Mouse (Mus musculus): ENCODE measurements around the gene Cbx1. TPM values are rescaled to one million over a fixed set of nuclear protein-coding genes. Genes with fewer than 3 reads are reported as not detected.

The Cbx1 gene
- polyA plus RNA-seq, 2 experiments: 23.5 to 25.0 TPM

DNA sequence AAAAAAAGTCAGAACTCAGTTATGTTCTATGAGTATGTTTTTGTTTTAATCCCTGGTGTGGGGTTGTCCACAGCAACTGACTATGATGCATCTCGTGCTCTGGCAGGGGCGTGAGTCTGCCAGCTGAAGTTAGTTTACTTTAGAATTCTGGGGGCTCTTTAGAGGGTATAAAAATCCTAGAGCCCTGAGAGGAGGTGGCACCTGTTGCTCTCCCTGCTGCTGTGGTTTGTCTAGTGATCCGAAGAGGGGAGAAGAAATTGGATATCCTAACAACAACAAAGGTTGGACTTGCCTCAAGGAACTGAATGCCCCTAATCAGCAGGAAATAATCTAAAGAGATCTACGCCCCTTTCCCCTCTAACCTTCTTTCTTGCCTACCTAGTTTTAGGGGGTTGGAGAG is 49.4 kb downstream of the Cbx1 start:
- no peaks in the 10 kb centered on the region for H3K36me3 ChIP-seq (replicated peaks; ENCODE audit: control insufficient read depth, insufficient read depth, low read depth)
- H3K4me1 ChIP-seq (replicated peaks; ENCODE audit: control insufficient read depth in 2 of 2, insufficient read depth in 2 of 2, low read length in 1 of 2): no peaks in the 10 kb centered on the region
- no peak overlapping the region for H3K4me2 ChIP-seq (ENCODE audit: low read depth)
- TF ChIP-seq EP300 (IDR thresholded peaks at IDR 0.05; ENCODE audit: low read depth) (no peak), CTCF (IDR thresholded peaks at IDR 0.05; ENCODE audit: low read depth) (no peak)
- H3K4me3 ChIP-seq (ENCODE audit: insufficient read depth in 1 of 2, low read depth in 2 of 2, low read length in 2 of 2): no peak overlapping the region
- ATAC-seq (ENCODE audit: insufficient read depth): no peak
- H3K9me3 ChIP-seq (ENCODE audit: control insufficient read depth, low read length): no peaks in the 10 kb centered on the region
- no peak overlapping the region for H3K27ac ChIP-seq
- no peak for DNase-seq (ENCODE audit: low read depth in 3 of 3, low spot score in 3 of 3)
- 50% methylated on average over 4 of the region's 4 CpGs for WGBS (ENCODE audit: insufficient replicate concordance)
- no peaks in the 10 kb centered on the region for H3K27me3 ChIP-seq (ENCODE audit: control insufficient read depth, insufficient read depth, low read length)
- H3K9ac ChIP-seq (replicated peaks): no peak overlapping the region

DNA sequence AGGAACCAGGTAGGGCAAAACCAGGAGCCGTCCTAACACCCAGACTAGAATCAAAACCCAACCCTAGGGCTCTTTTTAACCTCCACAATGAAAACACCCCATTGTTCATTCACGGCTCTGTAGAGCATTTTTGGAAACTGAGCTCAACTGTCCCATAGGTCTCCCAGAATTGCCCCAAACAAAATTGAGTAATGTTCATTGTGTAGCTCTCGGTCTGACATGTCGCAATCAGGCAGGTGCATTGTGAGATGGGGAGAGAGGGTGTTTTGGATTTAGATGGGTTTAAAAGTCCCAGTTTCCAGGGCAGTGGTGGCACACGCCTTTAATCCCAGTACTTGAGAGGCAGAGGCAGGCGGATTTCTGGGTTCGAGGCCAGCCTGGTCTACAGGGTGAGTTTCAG is 50.5 kb downstream of the Cbx1 start:
- Histone ChIP-seq H3K36me3 (replicated peaks; ENCODE audit: control insufficient read depth, insufficient read depth, low read depth) (no peaks in the 10 kb centered on the region), H3K4me2 (ENCODE audit: low read depth) (no peak overlapping the region), H3K4me1 (replicated peaks; ENCODE audit: control insufficient read depth in 2 of 2, insufficient read depth in 2 of 2, low read length in 1 of 2) (no peaks in the 10 kb centered on the region), H3K27me3 (ENCODE audit: control insufficient read depth, insufficient read depth, low read length) (no peaks in the 10 kb centered on the region), H3K9ac (replicated peaks) (no peak overlapping the region), H3K27ac (no peak overlapping the region), H3K4me3 (ENCODE audit: insufficient read depth in 1 of 2, low read depth in 2 of 2, low read length in 2 of 2) (no peak overlapping the region), H3K9me3 (ENCODE audit: control insufficient read depth, low read length) (no peaks in the 10 kb centered on the region)
- ATAC-seq (ENCODE audit: insufficient read depth) (no peak), DNase-seq (ENCODE audit: low read depth in 3 of 3, low spot score in 3 of 3) (no peak)
- WGBS (ENCODE audit: insufficient replicate concordance): 54% methylated on average over 7 of the region's 7 CpGs
- TF ChIP-seq CTCF (IDR thresholded peaks at IDR 0.05; ENCODE audit: low read depth): no peak
- no peak for TF ChIP-seq EP300 (IDR thresholded peaks at IDR 0.05; ENCODE audit: low read depth)

DNA sequence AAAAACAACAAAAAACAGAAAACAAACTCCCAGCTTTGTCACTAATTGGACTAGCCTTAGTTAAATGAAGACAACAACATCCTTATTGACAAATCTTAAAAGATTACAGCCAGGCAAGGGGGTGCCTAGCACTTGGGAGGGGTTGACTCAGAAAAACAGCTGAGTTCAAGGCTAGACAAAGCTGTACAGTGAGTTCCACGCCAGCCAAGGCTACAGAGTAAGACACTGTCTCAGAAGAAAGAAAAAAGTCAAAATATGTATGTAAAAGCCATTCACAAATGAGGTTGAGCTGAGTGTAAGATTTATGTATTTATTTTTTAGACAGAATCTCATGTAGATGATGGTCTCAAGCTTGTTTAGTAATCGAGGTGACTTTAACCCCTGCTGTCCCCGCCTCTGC is 51.0 kb downstream of the Cbx1 start:
- no peak overlapping the region for H3K4me3 ChIP-seq (ENCODE audit: insufficient read depth in 1 of 2, low read depth in 2 of 2, low read length in 2 of 2)
- TF ChIP-seq EP300 (IDR thresholded peaks at IDR 0.05; ENCODE audit: low read depth): no peak
- no peak for TF ChIP-seq CTCF (IDR thresholded peaks at IDR 0.05; ENCODE audit: low read depth)
- H3K36me3 ChIP-seq (replicated peaks; ENCODE audit: control insufficient read depth, insufficient read depth, low read depth): no peaks in the 10 kb centered on the region
- H3K9me3 ChIP-seq (ENCODE audit: control insufficient read depth, low read length): no peaks in the 10 kb centered on the region
- no peak overlapping the region for H3K27ac ChIP-seq
- no peaks in the 10 kb centered on the region for H3K27me3 ChIP-seq (ENCODE audit: control insufficient read depth, insufficient read depth, low read length)
- H3K4me2 ChIP-seq (ENCODE audit: low read depth): no peak overlapping the region
- DNase-seq (ENCODE audit: low read depth in 3 of 3, low spot score in 3 of 3) (no peak), ATAC-seq (ENCODE audit: insufficient read depth) (no peak)
- no peak overlapping the region for H3K9ac ChIP-seq (replicated peaks)
- H3K4me1 ChIP-seq (replicated peaks; ENCODE audit: control insufficient read depth in 2 of 2, insufficient read depth in 2 of 2, low read length in 1 of 2): no peaks in the 10 kb centered on the region
- 54% methylated on average over 3 of the region's 3 CpGs for WGBS (ENCODE audit: insufficient replicate concordance)

DNA sequence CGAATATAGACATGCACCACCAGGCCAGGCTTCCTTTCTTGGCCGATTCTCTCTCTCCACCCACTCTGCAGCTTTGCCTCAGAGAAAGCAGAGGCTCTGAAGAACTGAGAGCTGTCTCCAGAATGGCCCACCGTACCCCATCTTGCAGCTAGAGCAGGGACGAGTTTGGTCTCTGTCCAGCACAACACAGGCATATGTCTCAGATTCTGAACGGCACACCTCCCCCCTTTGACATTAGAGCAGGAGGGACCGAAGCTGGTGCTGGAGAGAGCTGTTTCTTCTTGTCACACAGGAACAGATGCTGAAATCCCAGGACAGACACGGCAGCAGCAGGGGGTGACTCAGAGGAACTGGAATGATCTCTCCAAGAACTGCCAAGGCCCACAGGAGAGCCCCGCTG is 51.4 kb downstream of the Cbx1 start:
- Histone ChIP-seq H3K4me2 (ENCODE audit: low read depth) (no peak overlapping the region), H3K4me3 (ENCODE audit: insufficient read depth in 1 of 2, low read depth in 2 of 2, low read length in 2 of 2) (no peak overlapping the region), H3K9ac (replicated peaks) (no peak overlapping the region), H3K4me1 (replicated peaks; ENCODE audit: control insufficient read depth in 2 of 2, insufficient read depth in 2 of 2, low read length in 1 of 2) (no peaks in the 10 kb centered on the region), H3K36me3 (replicated peaks; ENCODE audit: control insufficient read depth, insufficient read depth, low read depth) (no peaks in the 10 kb centered on the region), H3K9me3 (ENCODE audit: control insufficient read depth, low read length) (no peaks in the 10 kb centered on the region), H3K27me3 (ENCODE audit: control insufficient read depth, insufficient read depth, low read length) (no peaks in the 10 kb centered on the region), H3K27ac (no peak overlapping the region)
- no peak for ATAC-seq (ENCODE audit: insufficient read depth)
- TF ChIP-seq EP300 (IDR thresholded peaks at IDR 0.05; ENCODE audit: low read depth) (no peak), CTCF (IDR thresholded peaks at IDR 0.05; ENCODE audit: low read depth) (no peak)
- no peak for DNase-seq (ENCODE audit: low read depth in 3 of 3, low spot score in 3 of 3)
- 52% methylated on average over 8 of the region's 8 CpGs for WGBS (ENCODE audit: insufficient replicate concordance)

DNA sequence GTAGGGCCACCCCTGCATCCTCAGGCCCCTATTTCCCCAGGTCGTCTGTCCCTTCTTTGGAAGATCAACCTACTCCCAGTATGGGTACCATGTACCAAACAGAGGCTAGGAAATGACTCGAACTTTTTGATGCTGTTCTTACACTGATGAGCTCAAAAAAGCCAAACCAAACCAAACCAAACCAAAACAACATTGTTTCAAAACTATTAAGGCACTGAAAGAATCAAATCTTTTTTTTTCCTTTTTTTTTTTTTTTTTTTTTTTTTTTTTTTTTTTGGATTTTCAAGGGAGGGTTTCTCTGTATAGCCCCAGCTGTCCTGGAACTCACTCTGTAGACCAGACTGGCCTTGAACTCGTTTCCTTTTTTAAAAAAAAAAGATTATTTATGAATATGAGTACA is 54.7 kb downstream of the Cbx1 start:
- TF ChIP-seq CTCF (IDR thresholded peaks at IDR 0.05; ENCODE audit: low read depth) (no peak), EP300 (IDR thresholded peaks at IDR 0.05; ENCODE audit: low read depth) (no peak)
- H3K36me3 ChIP-seq (replicated peaks; ENCODE audit: control insufficient read depth, insufficient read depth, low read depth): no peaks in the 10 kb centered on the region
- 38% methylated on average over 3 of the region's 3 CpGs for WGBS (ENCODE audit: insufficient replicate concordance)

More for the DNA sequence above, 54.7 kb downstream of the Cbx1 start:
- no peaks in the 10 kb centered on the region for H3K9me3 ChIP-seq (ENCODE audit: control insufficient read depth, low read length)
- no peaks in the 10 kb centered on the region for H3K27me3 ChIP-seq (ENCODE audit: control insufficient read depth, insufficient read depth, low read length)
- H3K9ac ChIP-seq (replicated peaks): no peak overlapping the region
- ATAC-seq (ENCODE audit: insufficient read depth) (no peak), DNase-seq (ENCODE audit: low read depth in 3 of 3, low spot score in 3 of 3) (no peak)
- H3K4me1 ChIP-seq (replicated peaks; ENCODE audit: control insufficient read depth in 2 of 2, insufficient read depth in 2 of 2, low read length in 1 of 2): no peaks in the 10 kb centered on the region
- no peak overlapping the region for H3K4me3 ChIP-seq (ENCODE audit: insufficient read depth in 1 of 2, low read depth in 2 of 2, low read length in 2 of 2)
- no peak overlapping the region for H3K4me2 ChIP-seq (ENCODE audit: low read depth)
- no peak overlapping the region for H3K27ac ChIP-seq

Data from liver, embryonic 14.5 days (tissue).